Mouse (Mus musculus): Measurements from ENCODE around the gene Bcas3. TPM values are rescaled to one million over a fixed set of nuclear protein-coding genes. Genes with fewer than 3 reads are reported as not detected.

Bcas3 gene
- total and polyA plus RNA-seq, 2 experiments from 2014 or later = 29.3 to 31.6 TPM

DNA sequence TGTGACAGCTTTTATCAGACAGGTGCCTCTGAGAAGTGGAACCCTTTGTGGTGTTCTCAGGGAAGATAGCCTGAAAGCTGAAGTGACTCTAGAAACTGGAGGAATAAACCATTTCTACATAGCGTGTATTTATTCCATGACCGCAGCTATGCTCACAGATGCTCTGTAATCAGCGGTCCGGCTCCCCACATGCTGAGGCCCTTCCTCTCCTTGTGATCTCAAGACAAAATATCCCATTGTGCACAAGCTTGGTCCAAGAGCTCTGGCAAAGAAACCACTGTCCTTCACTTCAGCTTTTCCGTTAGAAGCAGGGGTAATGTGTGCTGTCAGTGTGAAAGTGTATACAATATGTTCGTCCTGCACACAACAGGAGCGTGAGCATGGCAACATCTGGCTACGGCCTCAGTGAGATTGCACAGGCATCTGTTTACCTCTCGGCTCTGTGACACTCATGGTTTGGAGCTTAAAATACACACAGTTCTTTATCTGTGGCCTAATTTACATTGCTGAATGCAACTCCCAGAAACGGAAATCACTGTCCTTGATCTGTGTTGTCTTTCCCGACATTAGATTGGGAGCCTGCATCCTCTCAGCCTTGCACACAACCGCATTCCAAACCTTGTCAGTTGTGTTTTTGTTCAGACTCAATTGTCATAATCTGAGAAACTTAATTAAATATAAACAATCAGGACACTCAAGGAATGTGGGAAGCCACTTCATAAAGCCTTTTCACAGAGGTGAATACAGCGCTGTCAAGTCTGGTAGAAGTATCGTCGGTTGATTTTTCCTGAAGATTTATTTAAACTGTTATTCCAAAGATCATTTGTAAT is 225.1 kb downstream of the Bcas3 start:
- no peaks in the 10 kb centered on the region for H3K9me3 ChIP-seq (ENCODE audit: low read length)
- no peaks in the 10 kb centered on the region for H3K27me3 ChIP-seq (ENCODE audit: insufficient read depth, low read length)
- no peak overlapping the region for H3K4me2 ChIP-seq (ENCODE audit: low read depth)
- no peak overlapping the region for H3K4me3 ChIP-seq (ENCODE audit: low read depth, low read length)
- 45% methylated on average over 15 of the region's 15 CpGs for WGBS
- ATAC-seq (no peak), DNase-seq (peak; percentile 18)
- H3K27ac ChIP-seq (ENCODE audit: low read depth, low read length) = no peak overlapping the region
- H3K9ac ChIP-seq = no peak overlapping the region
- no peaks in the 10 kb centered on the region for H3K4me1 ChIP-seq (ENCODE audit: insufficient read depth)
- no peak for TF ChIP-seq CTCF (IDR thresholded peaks at IDR 0.05; ENCODE audit: low read depth)
- H3K36me3 ChIP-seq (ENCODE audit: insufficient read depth) = no peaks in the 10 kb centered on the region

DNA sequence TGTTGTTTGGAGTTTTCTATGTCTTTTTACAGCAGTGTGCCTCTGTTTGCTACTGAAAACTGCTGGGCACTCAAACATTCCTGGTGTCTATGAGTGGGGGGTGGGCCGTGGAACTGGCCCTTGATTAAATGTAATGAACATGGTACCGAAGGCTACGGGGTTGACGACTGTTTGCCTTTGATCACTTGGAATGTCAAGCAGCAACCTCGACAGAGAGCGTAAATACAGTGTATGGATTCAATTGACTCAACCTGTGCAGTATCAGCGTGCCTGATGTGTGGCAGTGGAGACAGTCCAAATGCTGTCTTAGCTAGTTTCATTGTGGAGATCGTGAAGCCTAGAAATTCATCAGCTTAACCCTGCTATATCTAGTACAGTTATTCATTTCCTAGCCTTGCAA is 231.1 kb downstream of the Bcas3 start:
- no peak overlapping the region for H3K27ac ChIP-seq (ENCODE audit: low read depth, low read length)
- H3K4me1 ChIP-seq (ENCODE audit: insufficient read depth) = no peaks in the 10 kb centered on the region
- 59% methylated on average over 8 of the region's 8 CpGs for WGBS
- H3K9me3 ChIP-seq (ENCODE audit: low read length) = no peaks in the 10 kb centered on the region
- no peaks in the 10 kb centered on the region for H3K27me3 ChIP-seq (ENCODE audit: insufficient read depth, low read length)
- DNase-seq (no peak), ATAC-seq (no peak)
- no peak overlapping the region for H3K4me3 ChIP-seq (ENCODE audit: low read depth, low read length)
- H3K36me3 ChIP-seq (ENCODE audit: insufficient read depth) = no peaks in the 10 kb centered on the region
- H3K9ac ChIP-seq = no peak overlapping the region
- no peak for TF ChIP-seq CTCF (IDR thresholded peaks at IDR 0.05; ENCODE audit: low read depth)
- no peak overlapping the region for H3K4me2 ChIP-seq (ENCODE audit: low read depth)

DNA sequence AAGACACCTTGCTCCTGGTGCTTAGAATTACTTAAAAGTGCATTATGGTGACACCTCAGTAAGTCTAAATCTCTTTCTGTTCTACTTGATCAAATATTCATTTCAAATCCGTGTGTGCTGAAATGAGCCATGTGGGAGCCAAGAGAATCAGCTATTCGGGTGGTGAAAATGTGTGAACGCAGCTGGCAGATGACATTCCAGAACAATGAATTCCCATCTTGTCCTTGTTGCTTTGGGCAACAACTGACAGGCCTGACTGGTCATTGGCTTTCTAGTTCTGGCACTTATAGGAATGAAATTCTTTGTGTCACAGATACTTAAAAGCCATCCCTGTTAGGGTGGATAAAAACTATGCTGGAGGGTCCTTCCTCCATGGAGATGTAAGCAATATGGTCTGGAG is 240.7 kb downstream of the Bcas3 start:
- H3K4me1 ChIP-seq (ENCODE audit: insufficient read depth) = no peaks in the 10 kb centered on the region
- H3K4me3 ChIP-seq (ENCODE audit: low read depth, low read length) = no peak overlapping the region
- TF ChIP-seq CTCF (IDR thresholded peaks at IDR 0.05; ENCODE audit: low read depth) = no peak
- no peak overlapping the region for H3K27ac ChIP-seq (ENCODE audit: low read depth, low read length)
- 62% methylated on average over 3 of the region's 3 CpGs for WGBS
- H3K9ac ChIP-seq = no peak overlapping the region
- ATAC-seq (no peak), DNase-seq (peak; percentile 18)
- no peaks in the 10 kb centered on the region for H3K9me3 ChIP-seq (ENCODE audit: low read length)
- H3K36me3 ChIP-seq (ENCODE audit: insufficient read depth) = no peaks in the 10 kb centered on the region
- no peaks in the 10 kb centered on the region for H3K27me3 ChIP-seq (ENCODE audit: insufficient read depth, low read length)
- H3K4me2 ChIP-seq (ENCODE audit: low read depth) = no peak overlapping the region

DNA sequence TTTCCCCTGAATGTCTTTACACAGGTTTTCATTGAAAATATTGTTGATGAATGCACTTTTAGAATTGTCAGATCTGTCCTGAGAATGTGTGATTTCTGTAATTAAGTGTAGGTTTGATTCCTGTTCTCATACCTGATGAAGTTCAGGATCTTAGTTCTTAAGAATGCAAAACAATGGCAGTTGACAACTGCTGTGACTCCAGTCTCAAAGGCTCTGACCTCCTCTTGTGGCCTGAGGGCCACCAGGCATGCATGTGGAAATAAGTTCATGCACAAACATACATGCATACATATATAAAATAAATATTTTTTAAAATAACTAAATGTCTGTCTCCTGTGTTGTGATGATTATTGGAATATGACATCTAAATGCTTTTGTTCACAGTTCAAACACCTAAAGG is 246.3 kb downstream of the Bcas3 start:
- Histone ChIP-seq H3K9me3 (ENCODE audit: low read length) (no peaks in the 10 kb centered on the region), H3K4me3 (ENCODE audit: low read depth, low read length) (no peak overlapping the region), H3K36me3 (ENCODE audit: insufficient read depth) (no peaks in the 10 kb centered on the region), H3K4me1 (ENCODE audit: insufficient read depth) (no peaks in the 10 kb centered on the region), H3K27me3 (ENCODE audit: insufficient read depth, low read length) (no peaks in the 10 kb centered on the region), H3K4me2 (ENCODE audit: low read depth) (no peak overlapping the region), H3K27ac (ENCODE audit: low read depth, low read length) (no peak overlapping the region), H3K9ac (no peak overlapping the region)
- TF ChIP-seq CTCF (IDR thresholded peaks at IDR 0.05; ENCODE audit: low read depth) = no peak
- DNase-seq (no peak), ATAC-seq (no peak)

DNA sequence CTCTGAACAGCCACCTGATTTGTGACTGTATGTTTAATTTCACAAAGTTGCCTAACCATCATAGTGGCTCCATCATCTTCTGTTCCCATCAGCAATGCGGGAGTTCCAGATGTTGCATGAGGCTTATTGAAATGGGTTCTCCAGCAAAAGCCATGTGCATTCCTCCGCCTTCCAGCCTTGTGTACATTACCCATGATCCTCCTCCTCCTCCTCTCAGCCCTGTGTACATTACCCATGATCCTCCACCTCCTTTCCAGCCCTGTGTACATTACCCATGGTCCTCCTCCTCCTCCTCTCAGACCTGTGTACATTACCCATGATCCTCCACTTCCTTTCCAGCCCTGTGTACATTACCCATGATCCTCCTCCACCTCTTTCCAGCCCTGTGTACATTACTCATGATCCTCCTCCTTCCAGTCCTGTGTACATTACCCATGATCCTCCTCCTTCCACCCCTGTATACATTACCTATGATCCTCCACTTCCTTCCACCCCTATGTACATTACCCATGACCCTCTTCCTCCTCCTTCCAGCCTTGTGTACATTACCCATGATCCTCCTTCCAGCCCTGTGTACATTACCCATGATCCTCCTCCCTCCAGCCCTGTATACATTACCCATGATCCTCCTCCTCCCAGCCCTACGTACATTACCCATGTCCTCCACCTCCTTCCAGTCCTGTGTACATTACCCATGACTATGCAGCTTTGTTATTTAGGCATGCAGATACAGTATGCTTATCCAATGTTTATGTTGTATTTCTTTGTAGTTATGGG is 250.8 kb downstream of the Bcas3 start:
- H3K27me3 ChIP-seq (ENCODE audit: insufficient read depth, low read length) = no peaks in the 10 kb centered on the region
- no peak overlapping the region for H3K4me2 ChIP-seq (ENCODE audit: low read depth)
- no peaks in the 10 kb centered on the region for H3K9me3 ChIP-seq (ENCODE audit: low read length)
- no peak overlapping the region for H3K9ac ChIP-seq
- 97% methylated on average over 3 of the region's 3 CpGs for WGBS
- ATAC-seq (no peak), DNase-seq (no peak)
- H3K27ac ChIP-seq (ENCODE audit: low read depth, low read length) = no peak overlapping the region
- no peak for TF ChIP-seq CTCF (IDR thresholded peaks at IDR 0.05; ENCODE audit: low read depth)
- no peaks in the 10 kb centered on the region for H3K36me3 ChIP-seq (ENCODE audit: insufficient read depth)
- H3K4me1 ChIP-seq (ENCODE audit: insufficient read depth) = no peaks in the 10 kb centered on the region
- no peak overlapping the region for H3K4me3 ChIP-seq (ENCODE audit: low read depth, low read length)

DNA sequence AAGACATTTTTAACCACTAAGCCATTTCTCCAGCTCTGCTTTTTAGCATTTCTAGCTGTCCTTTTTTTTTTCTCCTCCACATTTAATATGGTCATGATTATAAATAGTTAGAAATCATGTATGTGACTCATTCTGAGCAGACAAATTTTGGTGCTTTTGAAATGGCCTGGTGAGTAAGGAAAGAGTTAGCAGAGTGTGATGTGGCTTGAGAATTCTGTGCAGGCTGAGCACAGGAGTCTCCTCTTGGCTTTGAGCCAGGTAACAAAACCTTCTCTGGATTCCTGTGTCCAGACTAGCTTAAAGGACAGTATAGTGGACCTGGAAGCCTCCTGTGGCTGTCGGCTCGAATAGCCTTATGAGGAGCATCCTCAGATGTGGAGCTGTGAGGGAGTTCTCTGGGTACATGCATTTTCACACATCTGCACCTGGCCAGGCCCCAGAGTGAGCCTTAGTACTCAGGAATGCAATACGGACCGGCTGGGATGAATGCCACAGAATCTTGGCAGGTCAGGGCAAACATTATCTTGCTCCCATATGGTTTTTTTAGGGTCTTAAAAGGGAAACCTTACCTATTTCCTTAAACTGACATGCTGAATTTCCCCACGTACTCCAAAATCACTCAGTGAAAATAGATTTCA is 256.5 kb downstream of the Bcas3 start:
- Histone ChIP-seq H3K4me3 (ENCODE audit: low read depth, low read length) (no peak overlapping the region), H3K27me3 (ENCODE audit: insufficient read depth, low read length) (no peaks in the 10 kb centered on the region), H3K4me1 (ENCODE audit: insufficient read depth) (no peaks in the 10 kb centered on the region), H3K4me2 (ENCODE audit: low read depth) (no peak overlapping the region), H3K9ac (no peak overlapping the region), H3K36me3 (ENCODE audit: insufficient read depth) (no peaks in the 10 kb centered on the region), H3K9me3 (ENCODE audit: low read length) (no peaks in the 10 kb centered on the region), H3K27ac (ENCODE audit: low read depth, low read length) (no peak overlapping the region)
- DNase-seq = no peak
- WGBS = 60% methylated on average over 5 of the region's 5 CpGs
- no peak for ATAC-seq
- no peak for TF ChIP-seq CTCF (IDR thresholded peaks at IDR 0.05; ENCODE audit: low read depth)

DNA sequence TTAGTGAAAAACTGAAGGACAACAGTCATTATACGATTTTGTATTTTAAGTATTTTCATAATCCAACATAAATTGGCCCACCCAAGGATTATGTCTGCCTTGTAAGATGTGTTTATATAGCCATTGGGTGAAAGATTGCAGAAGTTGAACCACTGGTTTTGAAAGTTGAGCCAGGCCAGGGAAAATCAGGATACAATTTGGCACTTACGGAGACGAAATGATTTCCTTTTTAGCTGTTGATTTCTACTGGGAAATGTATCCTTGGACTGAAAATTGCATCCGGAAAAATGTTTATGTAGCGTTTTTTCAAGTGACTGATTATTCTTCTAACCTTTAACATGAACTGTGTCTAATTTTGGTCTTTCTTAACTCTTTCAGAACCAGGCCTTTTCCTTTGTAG is 260.1 kb downstream of the Bcas3 start:
- H3K4me3 ChIP-seq (ENCODE audit: low read depth, low read length) = no peak overlapping the region
- WGBS = 78% methylated on average over 5 of the region's 5 CpGs
- DNase-seq (no peak), ATAC-seq (no peak)
- no peaks in the 10 kb centered on the region for H3K4me1 ChIP-seq (ENCODE audit: insufficient read depth)
- TF ChIP-seq CTCF (IDR thresholded peaks at IDR 0.05; ENCODE audit: low read depth) = no peak
- no peaks in the 10 kb centered on the region for H3K9me3 ChIP-seq (ENCODE audit: low read length)
- H3K9ac ChIP-seq = no peak overlapping the region
- no peak overlapping the region for H3K4me2 ChIP-seq (ENCODE audit: low read depth)
- no peak overlapping the region for H3K27ac ChIP-seq (ENCODE audit: low read depth, low read length)
- H3K27me3 ChIP-seq (ENCODE audit: insufficient read depth, low read length) = no peaks in the 10 kb centered on the region
- H3K36me3 ChIP-seq (ENCODE audit: insufficient read depth) = no peaks in the 10 kb centered on the region
